Mouse (Mus musculus): ENCODE results near the gene Gstp2. TPM values are rescaled to one million over a fixed set of nuclear protein-coding genes. Genes with fewer than 3 reads are reported as not detected.

The Gstp2 gene
- polyA plus RNA-seq, 1 experiment = not detected

- TF ChIP-seq GATA1 (IDR thresholded peaks at IDR 0.05; ENCODE audit: low read length) = no peak
Measured at GRCm38 (mm10) chr19:4080511-4081009, 34.7 kb upstream of the Gstp2 start.

DNA sequence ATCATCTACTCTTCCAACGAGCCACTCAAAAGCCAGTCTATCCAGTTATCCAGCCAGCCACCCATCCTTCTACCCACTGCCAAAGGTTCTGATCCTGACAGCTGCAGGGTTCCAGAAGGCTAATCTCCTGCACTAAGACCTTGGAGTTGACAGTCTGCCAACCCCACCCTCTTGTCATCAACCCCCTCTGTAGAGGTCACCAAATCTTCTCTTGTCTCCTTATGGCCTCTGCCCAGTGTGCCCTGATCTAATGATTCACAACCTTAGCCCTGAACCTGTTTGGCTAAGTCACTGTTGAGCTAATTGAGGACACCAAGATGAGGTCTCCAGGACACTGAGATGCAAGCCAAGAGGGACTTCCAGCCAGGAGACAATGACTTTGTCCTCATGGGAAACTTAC lies 33.8 kb upstream of the Gstp2 start:
- no peak for TF ChIP-seq GATA1 (IDR thresholded peaks at IDR 0.05; ENCODE audit: low read length)

GRCm38 (mm10) chr19:4075531-4075930 lies 29.7 kb upstream of the Gstp2 start:
- TF ChIP-seq GATA1 (IDR thresholded peaks at IDR 0.05; ENCODE audit: low read length) = no peak

DNA sequence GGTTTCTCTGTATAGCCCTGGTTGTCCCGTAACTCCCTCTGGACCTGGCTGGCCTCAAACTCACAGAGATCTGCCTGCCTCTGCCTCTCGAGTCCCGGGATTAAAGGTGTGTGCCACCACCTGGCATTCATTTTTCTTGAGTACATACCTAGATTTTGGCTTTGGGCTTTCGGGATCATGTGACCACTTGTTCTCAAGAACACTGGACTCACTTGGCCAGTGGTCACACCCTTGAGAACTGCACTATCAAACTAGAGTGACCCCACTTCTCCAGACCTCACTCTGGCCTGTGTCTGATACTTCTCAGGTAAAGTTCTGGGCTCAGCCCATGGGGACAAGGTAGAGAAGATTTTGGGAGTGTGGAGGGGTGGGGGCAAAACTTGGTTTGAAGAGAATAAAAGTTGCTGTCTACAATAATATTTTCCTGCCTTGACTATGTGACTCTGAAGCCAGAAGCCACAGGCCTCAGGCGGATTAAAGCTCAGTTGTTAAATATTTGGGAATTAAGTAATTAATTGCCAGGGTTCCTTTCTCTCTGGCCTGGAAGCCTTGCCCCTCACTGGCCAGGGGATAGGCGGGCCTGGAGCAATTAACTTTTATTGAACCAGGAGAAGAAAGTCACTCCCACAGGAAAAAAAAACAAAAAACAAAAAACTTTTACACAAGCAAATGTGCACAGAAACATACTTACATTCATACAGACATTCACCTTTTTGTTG lies 27.0 kb upstream of the Gstp2 start:
- no peak for TF ChIP-seq GATA1 (IDR thresholded peaks at IDR 0.05; ENCODE audit: low read length)

DNA sequence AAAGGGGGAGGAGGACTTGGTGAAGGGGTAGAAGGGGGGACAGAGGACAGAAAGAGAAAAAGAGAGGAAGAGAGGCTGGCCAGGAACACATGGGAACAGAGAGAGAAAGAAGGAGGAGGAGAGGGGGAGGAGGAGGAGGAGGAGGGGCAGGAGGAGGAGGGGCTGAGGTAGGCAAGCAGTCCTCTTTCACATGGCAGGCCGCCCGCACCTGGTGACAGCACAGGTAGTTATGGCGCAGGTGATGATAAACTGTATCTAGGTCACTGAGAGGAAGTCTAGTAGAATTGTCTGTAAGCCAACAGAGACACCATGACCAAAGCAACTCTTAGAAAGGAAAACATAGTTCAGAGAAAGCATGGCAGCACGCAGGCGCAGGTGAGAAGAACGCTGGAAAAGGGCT lies 25.6 kb upstream of the Gstp2 start:
- no peak for TF ChIP-seq GATA1 (IDR thresholded peaks at IDR 0.05; ENCODE audit: low read length)

- TF ChIP-seq GATA1 (IDR thresholded peaks at IDR 0.05; ENCODE audit: low read length) = no peak
Measured at GRCm38 (mm10) chr19:4070756-4071155, 24.9 kb upstream of the Gstp2 start.

DNA sequence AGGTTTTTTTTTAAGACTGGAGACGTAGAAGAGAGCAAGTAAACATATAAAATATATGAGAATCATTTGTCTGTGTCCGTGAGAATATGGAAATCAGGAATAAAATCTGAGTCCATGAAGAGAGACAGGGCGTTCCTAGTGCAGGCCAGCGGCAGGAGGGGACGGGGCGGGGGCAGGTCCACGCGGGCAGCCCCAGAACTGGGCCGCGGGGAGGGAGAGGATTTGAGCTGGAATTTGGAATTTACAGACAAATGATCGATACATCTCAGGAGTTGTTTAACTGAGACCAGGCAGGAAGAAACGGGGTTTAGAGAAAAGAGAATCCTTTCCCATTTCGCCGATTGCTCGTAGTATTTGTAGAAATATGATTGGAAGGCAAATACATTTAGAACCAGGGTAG lies 24.5 kb upstream of the Gstp2 start:
- TF ChIP-seq GATA1 (IDR thresholded peaks at IDR 0.05; ENCODE audit: low read length) = no peak

- TF ChIP-seq GATA1 (IDR thresholded peaks at IDR 0.05; ENCODE audit: low read length) = no peak
Measured at GRCm38 (mm10) chr19:4068717-4069410, 23.0 kb upstream of the Gstp2 start.

DNA sequence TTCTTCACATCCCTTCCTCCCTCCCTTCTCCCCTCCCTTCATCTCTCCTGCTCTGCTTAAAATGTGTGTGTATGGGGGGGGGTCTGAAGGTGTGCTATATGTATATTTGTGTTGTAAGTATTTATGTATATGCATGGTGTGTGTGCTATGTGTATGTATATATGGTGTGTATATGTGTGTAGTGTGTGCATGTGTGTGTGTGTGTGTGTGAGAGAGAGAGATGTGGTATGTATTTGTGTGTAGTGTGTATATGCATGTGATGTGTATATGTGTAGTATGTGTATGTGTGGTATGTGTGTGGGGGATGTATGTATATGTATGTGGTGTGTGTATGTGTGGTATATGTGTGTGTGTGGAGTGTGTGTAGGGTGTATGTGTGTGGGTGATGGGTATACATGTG lies 21.1 kb upstream of the Gstp2 start:
- TF ChIP-seq GATA1 (IDR thresholded peaks at IDR 0.05; ENCODE audit: low read length) = no peak

- no peak for TF ChIP-seq GATA1 (IDR thresholded peaks at IDR 0.05; ENCODE audit: low read length)
Measured at GRCm38 (mm10) chr19:4066280-4066679, 20.5 kb upstream of the Gstp2 start.

DNA sequence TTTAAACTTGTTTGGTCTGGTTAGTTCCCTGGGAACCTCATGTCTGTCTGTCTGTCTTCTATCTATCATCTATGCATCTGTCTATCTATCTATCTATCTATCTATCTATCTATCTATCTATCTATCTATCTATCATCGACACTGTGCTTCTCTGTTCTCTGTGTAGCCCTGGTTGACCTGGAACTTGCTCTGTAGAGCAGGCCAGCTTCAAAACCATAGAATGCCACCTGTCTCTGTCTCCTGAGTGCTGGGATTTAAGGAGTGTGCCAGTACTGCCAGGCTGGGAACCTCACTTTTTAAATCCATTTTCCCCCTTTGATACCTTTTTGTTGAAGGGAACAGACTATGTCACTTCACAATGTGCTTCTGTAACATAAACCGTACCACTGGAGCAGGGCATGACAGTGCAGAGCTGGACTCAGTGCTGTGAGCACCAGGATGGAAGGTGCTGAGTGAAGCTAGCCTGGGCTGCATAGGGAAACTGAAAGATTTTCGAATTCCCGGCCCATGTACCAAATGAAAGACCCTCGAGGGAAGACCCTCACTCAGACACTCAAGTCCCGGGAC lies 15.2 kb upstream of the Gstp2 start:
- no peak for TF ChIP-seq GATA1 (IDR thresholded peaks at IDR 0.05; ENCODE audit: low read length)

- TF ChIP-seq GATA1 (IDR thresholded peaks at IDR 0.05; ENCODE audit: low read length) = no peak
Measured at GRCm38 (mm10) chr19:4059069-4059740, 13.4 kb upstream of the Gstp2 start, which contains the start of gene Gstp3. Gene Gstp3, minus strand, starts transcription at chr19:4059569.

GRCm38 (mm10) chr19:4058581-4058980 lies 12.8 kb upstream of the Gstp2 start:
- no peak for TF ChIP-seq GATA1 (IDR thresholded peaks at IDR 0.05; ENCODE audit: low read length)

GRCm38 (mm10) chr19:4057962-4058361 lies 12.1 kb upstream of the Gstp2 start:
- TF ChIP-seq GATA1 (IDR thresholded peaks at IDR 0.05; ENCODE audit: low read length) = no peak

DNA sequence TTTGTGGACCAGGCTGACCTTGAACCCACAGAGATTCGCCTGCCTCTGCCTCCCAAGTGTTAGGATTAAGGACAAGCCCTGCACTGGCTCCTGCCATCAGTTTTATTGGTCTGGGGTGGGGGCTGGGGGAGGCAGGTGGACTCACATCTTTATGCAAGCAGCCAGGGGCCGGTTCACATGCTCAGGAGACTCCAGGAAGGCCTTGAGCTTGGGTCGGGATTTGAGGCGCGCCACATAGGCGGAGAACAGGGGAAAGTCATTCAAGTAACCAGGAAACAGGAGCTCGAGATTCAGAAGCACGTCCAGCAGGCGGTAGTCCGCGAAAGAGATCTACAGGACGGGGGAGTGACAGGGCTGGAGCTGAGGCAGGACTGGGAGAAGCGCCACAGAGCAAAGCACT lies 11.6 kb upstream of the Gstp2 start:
- TF ChIP-seq GATA1 (IDR thresholded peaks at IDR 0.05; ENCODE audit: low read length) = no peak

GRCm38 (mm10) chr19:4056727-4057126 lies 10.9 kb upstream of the Gstp2 start:
- no peak for TF ChIP-seq GATA1 (IDR thresholded peaks at IDR 0.05; ENCODE audit: low read length)
